Mouse (Mus musculus) heart, embryonic 15.5 days (tissue): Measurements from ENCODE around the gene L3mbtl3. TPM values are rescaled to one million over a fixed set of nuclear protein-coding genes. Genes with fewer than 3 reads are reported as not detected.

Experiments used
- ATAC-seq: fragments of 200-750 bp; cut with Nextera tagmentation; replicated peaks from 2 replicates; pipeline ENCODE4 v1.8.0; 2017; ENCODE audit warnings: low read depth, moderate TSS enrichment; ENCODE audit not compliant: insufficient number of reproducible peaks, insufficient read depth, low FRiP score
- H3K27ac ChIP-seq: fragments of 300-500 bp; sonication (generic); 2 replicates; pipeline ENCODE4 v1.5.1; 2015; ENCODE audit warnings: mild to moderate bottlenecking, inconsistent platforms
- H3K27me3 ChIP-seq: fragments of 300-500 bp; sonication (generic); 2 replicates; pipeline ENCODE4 v1.6.1; 2015; ENCODE audit warnings: inconsistent platforms
- H3K36me3 ChIP-seq: fragments of 300-500 bp; sonication (generic); 2 replicates; pipeline ENCODE4 v1.6.1; 2015; ENCODE audit warnings: mild to moderate bottlenecking, inconsistent platforms
- H3K4me1 ChIP-seq: fragments of 300-500 bp; sonication (generic); replicated peaks from 2 replicates; pipeline ENCODE4 v1.6.1; 2015; ENCODE audit warnings: inconsistent platforms
- H3K4me2 ChIP-seq: fragments of 300-500 bp; sonication (generic); 2 replicates; pipeline ENCODE4 v1.6.1; 2015; ENCODE audit warnings: inconsistent platforms, mild to moderate bottlenecking, moderate library complexity
- H3K4me3 ChIP-seq: fragments of 300-500 bp; sonication (generic); 2 replicates; pipeline ENCODE4 v1.5.1; 2015; ENCODE audit warnings: mild to moderate bottlenecking, inconsistent platforms
- H3K9ac ChIP-seq: fragments of 300-500 bp; sonication (generic); 2 replicates; pipeline ENCODE4 v1.6.1; 2015; ENCODE audit warnings: mild to moderate bottlenecking, inconsistent platforms
- H3K9me3 ChIP-seq: fragments of 300-500 bp; sonication (generic); replicated peaks from 2 replicates; pipeline ENCODE4 v1.6.1; 2016; ENCODE audit warnings: inconsistent platforms
- WGBS: fragments of 180-500 bp; shearing (Covaris S2); methylation state at CpG from one replicate; pipeline ENCODE4 v1.1.7; 2015; ENCODE audit warnings: mixed read lengths; 5-methylcytosine and 5-hydroxymethylcytosine counted together
- polyA plus RNA-seq: library from polyadenylated mRNA; unstranded; fragments of >200 nt; fragmentation: Nextera tagmentation; extraction: Ambion mirVana; gene quantifications from 2 replicates; pipeline ENCODE4 v1.2.1, GENCODE M21; 2015

The L3mbtl3 gene
- polyA plus RNA-seq, 1 experiment from 2014 or later: 7.4 TPM

DNA sequence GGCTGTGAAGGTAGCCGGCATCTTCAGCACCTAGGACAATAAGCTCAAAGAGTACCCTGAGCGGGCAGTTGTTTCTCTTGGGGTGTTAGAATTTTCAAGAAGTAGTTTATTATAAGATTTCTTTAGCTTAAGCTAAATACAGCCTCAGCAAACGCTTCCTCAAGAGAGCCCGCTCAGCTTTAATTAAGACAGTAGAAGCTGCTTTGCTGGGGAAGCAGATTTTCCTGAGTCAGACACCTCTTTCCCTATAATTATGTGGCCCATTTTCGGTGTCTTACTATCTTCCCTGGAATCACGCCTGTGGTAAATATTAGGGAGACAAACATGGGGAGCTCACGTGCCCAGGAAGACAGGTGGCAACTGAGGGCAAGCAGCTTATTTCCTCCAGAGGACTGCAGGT is 88.6 kb downstream of the L3mbtl3 start:
- Histone ChIP-seq H3K4me2 (no peak overlapping the region), H3K27ac (no peak overlapping the region), H3K4me1 (no peaks in the 10 kb centered on the region), H3K36me3 (no peaks in the 10 kb centered on the region; the same call in 1 of the 2 replicates), H3K27me3 (no peaks in the 10 kb centered on the region), H3K9me3 (no peaks in the 10 kb centered on the region), H3K9ac (no peak overlapping the region), H3K4me3 (no peak overlapping the region)
- no peak for ATAC-seq
- 84% methylated on average over 7 of the region's 7 CpGs for WGBS

- H3K27me3 ChIP-seq: no peaks in the 10 kb centered on the region
- H3K4me2 ChIP-seq: no peak overlapping the region
- H3K9me3 ChIP-seq: no peaks in the 10 kb centered on the region
- H3K4me3 ChIP-seq: no peak overlapping the region
- ATAC-seq: no peak; the same call in 1 of the 2 replicates
- 67% methylated on average over 8 of the region's 8 CpGs for WGBS
- H3K36me3 ChIP-seq: peaks cover 16% of the 10 kb centered on the region
- H3K27ac ChIP-seq: no peak overlapping the region
- H3K4me1 ChIP-seq: no peaks in the 10 kb centered on the region
- H3K9ac ChIP-seq: no peak overlapping the region
These were observed 95.8 kb downstream of the L3mbtl3 start for GRCm38 (mm10) chr10:26280009-26280408.

GRCm38 (mm10) chr10:26275414-26275813 is 100.4 kb downstream of the L3mbtl3 start:
- no peaks in the 10 kb centered on the region for H3K4me1 ChIP-seq
- no peak overlapping the region for H3K4me2 ChIP-seq
- no peaks in the 10 kb centered on the region for H3K27me3 ChIP-seq
- H3K4me3 ChIP-seq: no peak overlapping the region
- H3K27ac ChIP-seq: no peak overlapping the region
- no peaks in the 10 kb centered on the region for H3K9me3 ChIP-seq
- no peak overlapping the region for H3K9ac ChIP-seq
- 89% methylated on average over 6 of the region's 6 CpGs for WGBS
- H3K36me3 ChIP-seq: peaks cover 13% of the 10 kb centered on the region
- no peak for ATAC-seq

DNA sequence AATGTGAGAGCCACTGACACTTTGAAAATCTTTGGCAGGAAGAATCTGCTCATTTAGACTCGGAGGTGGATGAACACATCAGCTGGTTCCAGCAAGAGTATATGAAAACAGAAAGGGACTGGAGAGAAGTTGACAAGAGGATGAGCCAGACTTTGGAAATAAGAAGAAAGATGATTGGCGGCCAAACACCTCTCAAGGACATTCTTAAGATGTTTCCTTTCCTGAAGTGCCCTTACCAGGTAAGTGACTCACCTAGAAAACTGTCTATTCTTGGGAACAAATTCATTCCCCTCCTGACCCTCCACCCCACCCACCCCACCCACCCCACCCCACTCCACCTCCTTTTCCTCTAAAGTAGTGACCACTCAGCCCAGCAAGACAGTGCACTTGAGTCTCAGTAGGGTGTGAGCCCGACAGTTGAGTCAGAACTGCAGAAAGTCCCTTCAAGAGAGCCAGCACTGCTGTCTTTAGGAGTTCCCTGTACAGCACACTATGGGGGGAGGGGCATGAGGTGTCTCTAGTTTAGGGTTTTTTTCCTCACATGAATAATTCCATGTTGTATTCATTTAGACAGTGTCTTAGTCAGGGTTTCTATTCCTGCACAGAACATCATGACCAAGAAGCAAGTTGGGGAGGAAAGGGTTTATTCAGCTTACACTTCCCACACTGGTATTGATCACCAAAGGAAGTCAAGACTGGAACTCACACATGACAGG is 111.9 kb downstream of the L3mbtl3 start:
- 74% methylated on average over 3 of the region's 3 CpGs for WGBS
- Histone ChIP-seq H3K36me3 (no peaks in the 10 kb centered on the region), H3K9me3 (no peaks in the 10 kb centered on the region), H3K4me3 (no peak overlapping the region), H3K9ac (no peak overlapping the region), H3K27me3 (no peaks in the 10 kb centered on the region), H3K4me1 (no peaks in the 10 kb centered on the region), H3K4me2 (no peak overlapping the region), H3K27ac (no peak overlapping the region)
- ATAC-seq: no peak

DNA sequence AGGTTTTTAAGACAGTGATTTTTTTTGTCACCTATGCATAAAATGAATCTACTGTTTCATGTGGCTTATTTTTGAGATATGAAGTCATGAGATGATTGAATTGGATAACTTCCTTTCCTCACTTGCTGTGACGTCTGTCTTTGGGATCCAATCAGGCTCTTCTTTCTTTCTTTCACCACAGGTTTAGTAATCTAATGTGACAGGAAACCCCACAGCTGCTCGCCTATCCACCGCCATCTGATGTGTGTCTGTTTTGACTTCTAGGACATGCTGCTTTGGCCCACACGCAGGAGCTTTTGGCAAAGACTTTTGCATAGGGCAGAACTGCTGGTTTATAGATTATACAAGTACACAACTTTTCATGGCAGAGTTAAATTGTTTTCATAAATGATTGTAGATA is 115.9 kb downstream of the L3mbtl3 start:
- H3K36me3 ChIP-seq: no peaks in the 10 kb centered on the region
- H3K9ac ChIP-seq: no peak overlapping the region
- 44% methylated on average over 4 of the region's 4 CpGs for WGBS
- H3K4me3 ChIP-seq: no peak overlapping the region
- no peak overlapping the region for H3K27ac ChIP-seq
- no peak for ATAC-seq
- H3K4me2 ChIP-seq: no peak overlapping the region
- H3K4me1 ChIP-seq: no peaks in the 10 kb centered on the region
- H3K9me3 ChIP-seq: no peaks in the 10 kb centered on the region
- no peaks in the 10 kb centered on the region for H3K27me3 ChIP-seq

- WGBS: 74% methylated on average over 7 of the region's 7 CpGs
- no peaks in the 10 kb centered on the region for H3K27me3 ChIP-seq
These were observed 126.2 kb downstream of the L3mbtl3 start for GRCm38 (mm10) chr10:26249426-26250165.

GRCm38 (mm10) chr10:26244466-26244865 is 131.3 kb downstream of the L3mbtl3 start:
- ATAC-seq: no peak
- no peak overlapping the region for H3K4me2 ChIP-seq
- WGBS: 81% methylated on average over 6 of the region's 6 CpGs

More at GRCm38 (mm10) chr10:26249426-26250165, 126.2 kb downstream of the L3mbtl3 start:
- Histone ChIP-seq H3K36me3 (no peaks in the 10 kb centered on the region), H3K4me3 (no peak overlapping the region), H3K9me3 (no peaks in the 10 kb centered on the region), H3K4me1 (no peaks in the 10 kb centered on the region), H3K9ac (no peak overlapping the region), H3K4me2 (no peak overlapping the region), H3K27ac (no peak overlapping the region)
- ATAC-seq: 0 out of 2 replicates have a peak, but pooled peaks have one; percentile 27

GRCm38 (mm10) chr10:26243203-26243602 is 132.6 kb downstream of the L3mbtl3 start:
- H3K9ac ChIP-seq: no peak overlapping the region
- H3K4me2 ChIP-seq: no peak overlapping the region
- H3K4me3 ChIP-seq: no peak overlapping the region
- ATAC-seq: no peak
- H3K27me3 ChIP-seq: no peaks in the 10 kb centered on the region
- 82% methylated on average over 3 of the region's 3 CpGs for WGBS
- H3K9me3 ChIP-seq: no peaks in the 10 kb centered on the region
- H3K36me3 ChIP-seq: no peaks in the 10 kb centered on the region
- H3K4me1 ChIP-seq: no peaks in the 10 kb centered on the region
- no peak overlapping the region for H3K27ac ChIP-seq

More at GRCm38 (mm10) chr10:26244466-26244865, 131.3 kb downstream of the L3mbtl3 start:
- no peaks in the 10 kb centered on the region for H3K4me1 ChIP-seq
- H3K9me3 ChIP-seq: no peaks in the 10 kb centered on the region
- no peaks in the 10 kb centered on the region for H3K36me3 ChIP-seq
- no peak overlapping the region for H3K27ac ChIP-seq
- no peaks in the 10 kb centered on the region for H3K27me3 ChIP-seq
- H3K4me3 ChIP-seq: no peak overlapping the region
- H3K9ac ChIP-seq: no peak overlapping the region

DNA sequence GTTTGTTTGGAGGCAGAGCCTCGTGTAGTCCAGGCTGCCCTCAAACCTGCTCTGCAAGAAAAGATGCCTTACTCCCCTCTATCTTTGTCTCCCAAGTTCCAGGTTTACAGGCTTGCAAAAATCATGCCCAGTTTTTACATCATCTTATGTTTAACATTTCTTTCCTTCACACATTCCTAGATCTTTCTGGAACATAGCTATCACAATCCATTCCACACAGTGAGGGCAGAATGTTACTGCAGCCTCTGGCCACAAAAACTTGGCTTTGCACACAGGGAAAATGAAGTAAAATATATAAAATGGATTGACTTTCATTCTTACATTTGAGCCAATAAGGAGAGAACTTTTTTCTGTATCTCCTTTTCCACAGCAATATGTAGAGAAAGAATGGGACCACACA is 136.7 kb downstream of the L3mbtl3 start:
- Histone ChIP-seq H3K9ac (no peak overlapping the region), H3K36me3 (no peaks in the 10 kb centered on the region), H3K9me3 (no peaks in the 10 kb centered on the region), H3K4me1 (no peaks in the 10 kb centered on the region), H3K4me2 (no peak overlapping the region), H3K27me3 (no peaks in the 10 kb centered on the region), H3K4me3 (no peak overlapping the region), H3K27ac (no peak overlapping the region)
- 52% methylated on average over 1 of the region's 1 CpGs for WGBS
- no peak for ATAC-seq

DNA sequence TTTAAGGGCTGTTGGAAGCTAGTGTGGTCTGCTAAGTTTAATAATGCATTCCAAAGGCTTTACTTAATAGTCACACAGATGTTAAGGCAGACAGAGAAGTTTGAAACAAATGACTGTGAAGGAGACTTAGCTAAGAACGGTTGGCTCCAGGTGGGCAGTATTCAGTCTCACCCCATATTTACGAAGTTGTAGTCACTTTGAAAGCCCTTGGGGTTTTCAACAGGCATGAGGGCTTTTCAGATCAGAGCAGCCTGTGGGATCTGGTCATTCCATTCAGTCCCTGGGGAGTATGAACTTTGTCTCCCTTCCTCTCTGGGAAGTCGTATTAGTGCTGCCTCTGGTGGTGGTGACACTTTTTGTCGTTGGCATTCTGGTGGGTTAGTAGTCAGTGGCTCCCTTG is 137.2 kb downstream of the L3mbtl3 start:
- H3K9ac ChIP-seq: no peak overlapping the region
- 37% methylated on average over 4 of the region's 4 CpGs for WGBS
- no peaks in the 10 kb centered on the region for H3K36me3 ChIP-seq
- no peak for ATAC-seq
- no peak overlapping the region for H3K4me3 ChIP-seq
- no peaks in the 10 kb centered on the region for H3K27me3 ChIP-seq
- no peak overlapping the region for H3K27ac ChIP-seq
- H3K4me2 ChIP-seq: no peak overlapping the region
- no peaks in the 10 kb centered on the region for H3K4me1 ChIP-seq
- no peaks in the 10 kb centered on the region for H3K9me3 ChIP-seq

DNA sequence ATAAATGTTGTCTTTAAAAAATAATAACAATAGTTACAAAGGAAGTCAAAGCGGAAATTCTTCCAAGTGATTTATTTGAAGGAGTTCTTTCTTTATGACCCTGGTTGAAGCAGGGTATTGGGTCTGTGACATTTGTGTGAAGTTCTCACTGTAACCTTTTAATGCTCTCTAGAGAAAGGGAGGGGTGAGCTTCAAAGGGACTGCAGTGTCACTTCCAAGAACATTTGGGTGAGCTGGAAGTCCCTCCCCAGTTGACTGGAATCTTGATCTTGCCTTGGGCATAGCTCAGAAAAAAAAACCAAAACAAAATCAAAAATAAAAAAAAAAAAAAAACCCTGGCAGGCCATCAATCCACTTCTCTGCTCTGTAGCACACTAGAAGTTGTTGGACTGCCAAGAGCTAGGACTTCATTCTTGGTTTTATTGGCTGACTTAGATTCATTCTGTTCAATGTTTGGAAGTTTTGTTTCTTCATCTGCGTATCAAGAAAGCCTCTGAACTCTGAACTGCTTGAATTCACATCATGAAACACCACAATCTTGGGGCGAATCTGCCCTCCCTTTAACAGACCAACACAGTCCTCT is 143.6 kb downstream of the L3mbtl3 start:
- no peak overlapping the region for H3K4me2 ChIP-seq
- 78% methylated on average over 3 of the region's 3 CpGs for WGBS
- H3K4me1 ChIP-seq: no peaks in the 10 kb centered on the region
- H3K27ac ChIP-seq: no peak overlapping the region
- no peaks in the 10 kb centered on the region for H3K27me3 ChIP-seq
- no peak overlapping the region for H3K4me3 ChIP-seq
- H3K9me3 ChIP-seq: no peaks in the 10 kb centered on the region
- ATAC-seq: no peak
- H3K9ac ChIP-seq: no peak overlapping the region
- H3K36me3 ChIP-seq: no peaks in the 10 kb centered on the region
